Mouse (Mus musculus) heart, embryonic 10.5 days (tissue): ENCODE data around the gene Slc41a1. TPM values are rescaled to one million over a fixed set of nuclear protein-coding genes. Genes with fewer than 3 reads are reported as not detected.

ENCODE experiments used
- DNase-seq: peaks from one replicate; pipeline ENCODE4 v3.0.0-alpha.2; 2017; ENCODE audit warnings: low spot score
- H3K27ac ChIP-seq: fragments of 300-500 bp; sonication (generic); 2 replicates; pipeline ENCODE4 v1.5.1; 2016; ENCODE audit warnings: mild to moderate bottlenecking
- H3K27me3 ChIP-seq: fragments of 300-500 bp; sonication (generic); 2 replicates; pipeline ENCODE4 v1.6.1; 2016; ENCODE audit warnings: mild to moderate bottlenecking; ENCODE audit not compliant: poor library complexity, insufficient read depth, severe bottlenecking
- H3K36me3 ChIP-seq: fragments of 300-500 bp; sonication (generic); 2 replicates; pipeline ENCODE4 v1.6.1; 2016; ENCODE audit warnings: mild to moderate bottlenecking, moderate library complexity
- H3K4me1 ChIP-seq: fragments of 300-500 bp; sonication (generic); 2 replicates; pipeline ENCODE4 v1.6.1; 2016; ENCODE audit warnings: mild to moderate bottlenecking
- H3K4me3 ChIP-seq: fragments of 300-500 bp; sonication (generic); 2 replicates; pipeline ENCODE4 v1.5.1; 2016; ENCODE audit warnings: mild to moderate bottlenecking, moderate library complexity
- H3K9me3 ChIP-seq: fragments of 300-500 bp; sonication (generic); 2 replicates; pipeline ENCODE4 v1.6.1; 2016; ENCODE audit warnings: mild to moderate bottlenecking, moderate library complexity
- WGBS: fragments of 180-500 bp; shearing (Covaris S2); methylation state at CpG from one replicate; pipeline ENCODE4 v1.1.7; 2016; 5-methylcytosine and 5-hydroxymethylcytosine counted together
- polyA plus RNA-seq: library from polyadenylated mRNA; unstranded; fragments of >200 nt; fragmentation: Nextera tagmentation; extraction: Ambion mirVana; gene quantifications from 2 replicates; pipeline ENCODE4 v1.2.1, GENCODE M21; 2016

Slc41a1 gene
- polyA plus RNA-seq, 1 experiment from 2014 or later: 9.6 TPM

- peak within 1 kb of the TSS; percentile 87 for H3K27ac ChIP-seq
- WGBS: 2% methylated on average over 46 of the region's 46 CpGs
- no peaks in the 10 kb centered on the region; the same call in 1 of the 2 replicates for H3K27me3 ChIP-seq
- H3K36me3 ChIP-seq: no peaks in the 10 kb centered on the region
- peak; percentile 96 for DNase-seq
- no peaks in the 10 kb centered on the region for H3K9me3 ChIP-seq
- peak within 1 kb of the TSS; percentile 76 for H3K4me3 ChIP-seq
- H3K4me1 ChIP-seq: peaks cover 7% of the 10 kb centered on the region
These were observed 40.0 kb downstream of the Slc41a1 start, which contains the start of gene Rab29 for GRCm38 (mm10) chr1:131867093-131867945. Gene Rab29 (plus strand): TSS chr1:131867224.

GRCm38 (mm10) chr1:131867946-131868290 is 40.6 kb downstream of the Slc41a1 start:
- DNase-seq: no peak
- H3K4me1 ChIP-seq: peaks cover 7% of the 10 kb centered on the region
- peak overlapping the region; percentile 76 for H3K4me3 ChIP-seq
- H3K27ac ChIP-seq: peak overlapping the region; percentile 87
- H3K36me3 ChIP-seq: no peaks in the 10 kb centered on the region
- WGBS: 22% methylated on average over 10 of the region's 10 CpGs
- H3K27me3 ChIP-seq: no peaks in the 10 kb centered on the region; the same call in 1 of the 2 replicates
- no peaks in the 10 kb centered on the region for H3K9me3 ChIP-seq

DNA sequence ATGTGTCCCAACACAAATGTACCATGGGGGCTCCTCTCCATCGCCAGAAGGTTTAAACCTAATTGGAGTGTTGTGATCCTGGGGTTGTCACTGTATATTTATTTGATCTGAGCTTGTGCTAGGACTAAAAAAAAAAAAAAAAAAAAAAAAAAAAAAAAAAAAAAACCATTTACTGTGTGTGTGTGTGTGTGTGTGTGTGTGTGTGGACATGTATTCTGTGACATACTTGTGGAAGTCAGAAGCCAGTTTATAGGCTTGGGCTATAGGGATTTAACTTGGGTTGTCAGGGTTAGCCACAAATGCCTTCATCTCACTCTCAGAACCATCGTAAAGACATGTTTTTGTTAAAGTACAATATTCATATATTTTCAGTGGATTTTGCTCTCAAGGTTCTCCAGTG is 42.3 kb downstream of the Slc41a1 start:
- H3K9me3 ChIP-seq: no peaks in the 10 kb centered on the region
- H3K27ac ChIP-seq: no peak overlapping the region
- WGBS: 80% methylated on average over 2 of the region's 2 CpGs
- H3K36me3 ChIP-seq: no peaks in the 10 kb centered on the region
- no peak overlapping the region for H3K4me3 ChIP-seq
- no peaks in the 10 kb centered on the region; the same call in 1 of the 2 replicates for H3K27me3 ChIP-seq
- no peak for DNase-seq
- H3K4me1 ChIP-seq: peaks cover 7% of the 10 kb centered on the region

DNA sequence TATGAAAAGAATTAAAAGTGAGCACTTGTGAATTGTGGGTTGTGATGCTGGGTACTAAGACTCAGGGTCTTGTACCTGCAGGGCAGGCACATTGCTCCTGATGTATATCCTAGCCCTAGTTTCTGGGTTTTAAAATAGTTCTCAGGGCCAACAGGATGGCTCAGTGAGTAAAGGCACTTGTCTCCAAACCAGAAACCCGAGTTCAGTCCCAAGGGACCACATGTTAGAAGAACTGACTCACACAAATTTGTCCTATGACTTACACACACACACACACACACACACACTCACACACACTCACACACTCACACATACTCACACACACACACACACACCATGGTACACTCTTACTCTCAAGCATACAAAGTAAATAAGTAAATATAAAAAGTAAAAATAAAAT is 45.6 kb downstream of the Slc41a1 start:
- no peak overlapping the region for H3K27ac ChIP-seq
- H3K36me3 ChIP-seq: no peaks in the 10 kb centered on the region
- DNase-seq: no peak
- no peak overlapping the region for H3K4me3 ChIP-seq
- 38% methylated on average over 1 of the region's 1 CpGs for WGBS
- no peaks in the 10 kb centered on the region for H3K9me3 ChIP-seq
- H3K27me3 ChIP-seq: no peaks in the 10 kb centered on the region; the same call in 1 of the 2 replicates
- H3K4me1 ChIP-seq: peaks cover 3% of the 10 kb centered on the region

- H3K4me1 ChIP-seq: no peaks in the 10 kb centered on the region
- no peaks in the 10 kb centered on the region for H3K9me3 ChIP-seq
- no peak overlapping the region for H3K4me3 ChIP-seq
- 64% methylated on average over 2 of the region's 2 CpGs for whole genome bisulfite sequencing
- no peak overlapping the region for H3K27ac ChIP-seq
- DNase-seq: no peak
- H3K27me3 ChIP-seq: no peaks in the 10 kb centered on the region
- no peaks in the 10 kb centered on the region for H3K36me3 ChIP-seq
These were observed 52.5 kb downstream of the Slc41a1 start for GRCm38 (mm10) chr1:131879816-131880215.

GRCm38 (mm10) chr1:131882787-131883186 is 55.5 kb downstream of the Slc41a1 start:
- Histone ChIP-seq H3K9me3 (no peaks in the 10 kb centered on the region), H3K27me3 (no peaks in the 10 kb centered on the region), H3K4me1 (no peaks in the 10 kb centered on the region), H3K36me3 (no peaks in the 10 kb centered on the region), H3K4me3 (no peak overlapping the region), H3K27ac (no peak overlapping the region)
- WGBS: 50% methylated on average over 2 of the region's 2 CpGs
- DNase-seq: no peak

DNA sequence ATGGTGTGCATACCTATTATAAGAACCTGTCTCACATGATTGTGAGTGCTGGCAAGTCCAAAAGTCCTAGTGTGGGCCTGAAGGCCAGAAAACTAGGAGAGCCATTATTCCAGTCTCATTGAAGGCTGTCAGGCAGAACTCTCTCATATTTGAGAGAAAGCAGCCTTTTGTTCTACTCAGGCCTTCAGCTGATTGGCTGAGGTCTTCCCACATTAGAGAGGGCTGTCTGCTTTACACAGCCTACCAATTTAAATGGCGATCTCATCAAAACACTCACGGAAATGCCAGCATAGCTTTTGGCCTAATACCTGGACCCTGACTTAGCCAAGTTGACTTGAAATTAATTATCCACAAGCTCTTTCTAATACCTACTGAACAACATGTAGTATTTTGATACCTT is 58.9 kb downstream of the Slc41a1 start:
- Histone ChIP-seq H3K27me3 (no peaks in the 10 kb centered on the region), H3K9me3 (no peaks in the 10 kb centered on the region), H3K36me3 (no peaks in the 10 kb centered on the region), H3K4me3 (no peak overlapping the region), H3K27ac (no peak overlapping the region), H3K4me1 (no peaks in the 10 kb centered on the region)
- WGBS: 68% methylated on average over 2 of the region's 2 CpGs
- DNase-seq: no peak

- 88% methylated on average over 3 of the region's 3 CpGs for WGBS
- H3K9me3 ChIP-seq: no peaks in the 10 kb centered on the region
- no peak overlapping the region for H3K27ac ChIP-seq
- H3K27me3 ChIP-seq: no peaks in the 10 kb centered on the region
- no peaks in the 10 kb centered on the region for H3K4me1 ChIP-seq
- no peak for DNase-seq
- H3K36me3 ChIP-seq: no peaks in the 10 kb centered on the region
- no peak overlapping the region for H3K4me3 ChIP-seq
These were observed 59.3 kb downstream of the Slc41a1 start for GRCm38 (mm10) chr1:131886641-131887040.

- WGBS: 65% methylated on average over 6 of the region's 6 CpGs
These were observed 62.9 kb downstream of the Slc41a1 start for GRCm38 (mm10) chr1:131890043-131890658.

DNA sequence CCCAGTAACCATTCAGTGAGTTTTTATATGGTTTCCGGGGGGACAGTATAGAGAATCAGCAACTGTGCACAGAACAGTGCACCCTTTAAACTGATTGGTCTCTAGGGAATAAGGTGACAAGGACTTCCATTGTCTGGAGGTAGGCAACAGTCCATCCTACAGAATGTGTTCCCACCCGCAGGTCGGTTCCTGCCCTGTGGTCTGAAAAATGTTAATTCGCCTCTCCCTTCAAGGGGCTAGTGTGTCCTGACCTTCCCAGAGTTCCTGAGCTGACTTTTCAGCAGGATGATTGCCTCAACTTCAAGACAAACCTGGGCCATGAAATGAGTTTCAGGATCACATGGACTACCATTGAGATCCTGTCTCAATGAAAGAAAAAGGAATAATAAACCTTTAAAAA is 64.1 kb downstream of the Slc41a1 start:
- no peaks in the 10 kb centered on the region for H3K4me1 ChIP-seq
- H3K4me3 ChIP-seq: no peak overlapping the region

More at GRCm38 (mm10) chr1:131890043-131890658, 62.9 kb downstream of the Slc41a1 start:
- no peaks in the 10 kb centered on the region for H3K27me3 ChIP-seq
- H3K4me3 ChIP-seq: no peak overlapping the region
- H3K4me1 ChIP-seq: no peaks in the 10 kb centered on the region
- DNase-seq: no peak
- no peaks in the 10 kb centered on the region for H3K9me3 ChIP-seq
- H3K36me3 ChIP-seq: no peaks in the 10 kb centered on the region
- no peak overlapping the region for H3K27ac ChIP-seq

More for the DNA sequence above, 64.1 kb downstream of the Slc41a1 start:
- H3K36me3 ChIP-seq: no peaks in the 10 kb centered on the region
- 73% methylated on average over 4 of the region's 4 CpGs for WGBS
- H3K9me3 ChIP-seq: no peaks in the 10 kb centered on the region
- no peak for DNase-seq
- H3K27me3 ChIP-seq: no peaks in the 10 kb centered on the region
- no peak overlapping the region for H3K27ac ChIP-seq

Other genes starting within 250 kb of the Slc41a1 start
- gene Avpr1b, start 228.3 kb upstream of the Slc41a1 start, polyA plus RNA-seq: not detected in 2 replicates
- gene Ctse, start 189.2 kb upstream of the Slc41a1 start, polyA plus RNA-seq: 0.07 and 0.21 TPM in 2 replicates
- 0.58 and 0.79 TPM in 2 replicates for gene Rab7b, start 138.8 kb upstream of the Slc41a1 start, polyA plus RNA-seq
- gene Slc26a9, start 83.5 kb upstream of the Slc41a1 start, polyA plus RNA-seq: 0.05 and 0.06 TPM in 2 replicates
- 2.1 and 3.1 TPM in 2 replicates for gene Pm20d1, start 30.1 kb upstream of the Slc41a1 start, polyA plus RNA-seq
- gene Rab29, start 39.7 kb downstream of the Slc41a1 start, polyA plus RNA-seq: 10.3 and 11.6 TPM in 2 replicates
- gene Nucks1, start 83.0 kb downstream of the Slc41a1 start, polyA plus RNA-seq: 58.3 and 81.0 TPM in 2 replicates
- gene Slc45a3, start 135.5 kb downstream of the Slc41a1 start, polyA plus RNA-seq: 1.1 and 1.9 TPM in 2 replicates
- 12.2 and 15.3 TPM in 2 replicates for gene Elk4, start 180.1 kb downstream of the Slc41a1 start, polyA plus RNA-seq
- gene Mfsd4a, start 240.6 kb downstream of the Slc41a1 start, polyA plus RNA-seq: 7.3 and 12.0 TPM in 2 replicates